Mouse (Mus musculus) right cerebral cortex, postnatal 14 days (tissue): Measurements from ENCODE around the gene Nup188.

ENCODE experiments used
- DNase-seq: peaks from one replicate; pipeline ENCODE4 v3.0.0; 2022

The Nup188 gene

GRCm38 (mm10) chr2:30287027-30287373 lies 803 bp downstream of the Nup188 start:
- DNase-seq = no peak

- DNase-seq = no peak
These were observed 13.3 kb downstream of the Nup188 start for GRCm38 (mm10) chr2:30299525-30299924.

GRCm38 (mm10) chr2:30299966-30300365 lies 13.8 kb downstream of the Nup188 start:
- DNase-seq = no peak

GRCm38 (mm10) chr2:30306087-30306486 lies 19.9 kb downstream of the Nup188 start:
- DNase-seq = no peak

- no peak for DNase-seq
These were observed 23.2 kb downstream of the Nup188 start for GRCm38 (mm10) chr2:30309351-30309750.

- DNase-seq = no peak
These were observed 25.3 kb downstream of the Nup188 start for GRCm38 (mm10) chr2:30311481-30311880.

DNA sequence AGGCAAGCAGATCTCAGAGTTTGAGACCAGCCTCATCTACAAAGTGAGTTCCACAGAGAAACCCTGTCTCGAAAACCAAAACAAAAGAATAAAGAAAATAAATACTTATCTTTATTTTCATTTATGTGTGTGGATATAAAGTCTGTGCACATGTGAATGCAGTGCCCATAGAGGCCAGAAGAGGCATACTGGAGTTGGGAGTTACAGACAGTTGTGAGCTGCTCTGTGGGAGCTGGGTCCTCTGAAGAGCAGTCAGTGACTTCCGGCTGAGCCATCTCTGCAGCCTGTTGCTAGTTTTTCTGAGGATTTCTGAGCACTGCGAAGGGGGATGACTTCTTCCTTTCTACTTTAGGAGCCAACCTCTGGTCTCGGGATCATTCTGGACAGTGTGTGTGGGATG lies 29.9 kb downstream of the Nup188 start:
- DNase-seq = no peak

DNA sequence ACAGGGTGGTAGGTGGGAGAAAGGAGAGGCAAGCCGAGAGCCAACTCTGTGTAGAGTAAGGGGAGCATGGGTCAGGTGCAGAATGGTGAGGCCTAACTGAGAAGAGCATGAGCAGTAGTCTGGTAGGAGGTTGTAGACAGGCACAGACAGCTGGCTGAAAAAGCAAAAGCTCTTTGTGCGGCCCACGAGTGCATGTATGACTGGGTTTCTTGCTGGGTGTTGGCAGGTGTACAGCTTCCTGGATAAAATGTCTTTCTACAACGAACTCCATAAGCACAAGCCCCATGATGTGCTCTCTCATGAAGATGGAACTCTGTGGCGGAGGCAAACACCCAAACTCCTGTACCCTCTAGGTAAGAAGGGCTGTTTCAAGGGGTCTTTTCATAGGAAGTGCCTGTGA lies 30.8 kb downstream of the Nup188 start:
- DNase-seq = no peak

DNA sequence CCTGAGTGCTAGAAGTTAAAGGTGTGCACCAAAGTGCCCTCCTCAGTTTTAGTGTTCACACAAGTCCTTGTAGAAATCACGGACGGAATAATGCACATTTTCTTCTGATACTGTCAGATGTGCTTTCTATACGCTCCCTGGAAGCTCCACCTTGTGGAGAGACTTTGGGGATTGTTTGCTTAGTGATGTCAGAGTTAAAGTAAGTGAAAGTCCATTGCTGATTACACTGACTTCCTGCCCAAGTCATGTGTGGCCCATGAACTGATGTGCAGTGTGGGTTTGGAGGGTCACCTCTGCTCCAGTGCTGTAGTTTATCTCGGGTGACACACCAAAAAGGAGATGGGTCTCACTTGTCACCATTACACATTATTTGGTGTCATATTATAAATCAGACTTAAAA lies 33.1 kb downstream of the Nup188 start:
- DNase-seq = no peak

DNA sequence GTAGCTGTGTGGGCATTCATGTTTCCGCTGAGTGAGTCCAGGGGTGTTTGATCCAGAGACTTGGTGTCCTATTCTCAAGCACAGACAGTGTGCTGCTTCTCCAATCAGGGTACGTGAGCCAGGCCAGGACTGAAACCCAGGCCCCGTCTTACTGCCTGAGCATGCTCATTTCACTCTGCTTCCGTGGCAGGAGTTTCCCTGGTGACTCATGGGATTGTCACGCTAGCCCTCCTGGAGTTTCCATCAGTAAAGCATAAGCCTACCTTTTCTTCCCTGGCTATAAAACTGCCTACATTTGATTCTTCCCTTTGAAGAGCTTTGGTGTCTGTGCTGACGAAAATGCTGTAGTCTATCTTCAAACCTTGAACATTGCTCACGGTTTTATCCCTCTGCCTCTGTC lies 36.9 kb downstream of the Nup188 start:
- no peak for DNase-seq

DNA sequence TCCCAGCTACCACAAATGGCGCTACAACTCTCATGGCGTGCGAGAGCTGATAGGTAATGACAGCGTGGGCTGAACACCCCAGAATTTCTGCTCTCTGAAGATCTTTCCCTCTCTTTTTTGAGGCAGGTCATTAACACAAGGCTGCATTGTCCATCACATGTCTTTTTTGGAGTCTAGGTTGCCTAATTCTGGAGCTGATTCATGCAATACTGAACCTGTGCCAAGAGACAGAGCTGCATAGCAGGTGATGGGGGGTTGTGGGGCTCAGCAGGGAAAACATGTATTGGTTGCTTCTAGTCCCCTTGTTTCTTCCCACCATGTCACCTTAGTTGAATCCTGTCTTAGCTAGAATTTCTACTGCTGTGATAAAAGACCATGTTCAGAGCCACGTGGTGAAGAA lies 39.1 kb downstream of the Nup188 start:
- no peak for DNase-seq

GRCm38 (mm10) chr2:30327276-30327675 lies 41.1 kb downstream of the Nup188 start:
- no peak for DNase-seq

GRCm38 (mm10) chr2:30328791-30329190 lies 42.6 kb downstream of the Nup188 start:
- no peak for DNase-seq

GRCm38 (mm10) chr2:30335324-30335723 lies 49.1 kb downstream of the Nup188 start:
- DNase-seq = no peak

GRCm38 (mm10) chr2:30336174-30336915 lies 50.1 kb downstream of the Nup188 start:
- no peak for DNase-seq

GRCm38 (mm10) chr2:30337179-30337578 lies 51.0 kb downstream of the Nup188 start:
- no peak for DNase-seq

DNA sequence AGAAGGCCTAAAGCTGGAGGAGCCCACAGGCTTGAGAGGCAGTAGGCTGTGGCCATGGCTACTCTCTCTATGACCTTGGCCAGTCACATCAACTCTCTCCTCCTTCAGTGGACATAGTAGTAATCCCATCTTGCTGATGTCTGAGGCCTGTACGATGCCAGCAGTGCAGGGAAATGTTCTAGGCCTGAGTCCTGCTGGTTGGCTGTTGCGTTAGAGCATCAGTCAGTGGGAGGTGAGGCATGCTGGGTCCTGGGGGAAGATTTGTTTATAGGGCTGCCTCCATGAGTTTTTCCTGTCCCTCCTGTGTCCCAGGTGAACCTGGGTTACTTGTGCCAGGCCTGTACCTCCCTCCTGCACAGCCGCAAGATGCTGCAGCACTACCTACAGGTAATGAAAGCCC lies 55.9 kb downstream of the Nup188 start:
- no peak for DNase-seq

GRCm38 (mm10) chr2:30342544-30342943 lies 56.3 kb downstream of the Nup188 start:
- no peak for DNase-seq

DNA sequence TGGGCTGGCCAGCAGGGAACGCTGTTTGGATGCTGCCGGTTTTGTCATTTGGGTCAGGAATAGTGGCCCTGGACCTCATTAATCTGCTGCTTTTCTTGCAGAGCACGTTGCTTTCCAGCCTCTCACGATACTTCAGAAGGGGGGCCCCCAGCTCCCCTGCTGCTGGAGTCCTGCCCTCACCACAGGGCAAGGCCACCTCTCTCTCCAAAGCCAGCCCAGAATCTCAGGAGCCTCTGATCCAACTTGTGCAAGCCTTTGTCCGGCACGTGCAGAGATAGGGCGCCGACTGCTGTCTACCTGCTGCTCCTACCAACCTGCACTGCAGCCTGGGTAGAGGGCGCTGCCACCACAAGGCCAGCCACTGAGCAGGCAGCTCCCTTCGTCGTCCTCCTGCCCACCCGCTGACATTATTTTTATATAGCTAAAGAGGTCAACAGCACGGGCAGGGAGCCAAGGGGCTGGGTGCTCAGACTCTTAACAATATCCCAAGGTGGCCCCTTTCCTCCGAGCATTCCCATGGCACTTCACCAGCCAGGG lies 57.5 kb downstream of the Nup188 start:
- DNase-seq = peak; percentile 59

DNA sequence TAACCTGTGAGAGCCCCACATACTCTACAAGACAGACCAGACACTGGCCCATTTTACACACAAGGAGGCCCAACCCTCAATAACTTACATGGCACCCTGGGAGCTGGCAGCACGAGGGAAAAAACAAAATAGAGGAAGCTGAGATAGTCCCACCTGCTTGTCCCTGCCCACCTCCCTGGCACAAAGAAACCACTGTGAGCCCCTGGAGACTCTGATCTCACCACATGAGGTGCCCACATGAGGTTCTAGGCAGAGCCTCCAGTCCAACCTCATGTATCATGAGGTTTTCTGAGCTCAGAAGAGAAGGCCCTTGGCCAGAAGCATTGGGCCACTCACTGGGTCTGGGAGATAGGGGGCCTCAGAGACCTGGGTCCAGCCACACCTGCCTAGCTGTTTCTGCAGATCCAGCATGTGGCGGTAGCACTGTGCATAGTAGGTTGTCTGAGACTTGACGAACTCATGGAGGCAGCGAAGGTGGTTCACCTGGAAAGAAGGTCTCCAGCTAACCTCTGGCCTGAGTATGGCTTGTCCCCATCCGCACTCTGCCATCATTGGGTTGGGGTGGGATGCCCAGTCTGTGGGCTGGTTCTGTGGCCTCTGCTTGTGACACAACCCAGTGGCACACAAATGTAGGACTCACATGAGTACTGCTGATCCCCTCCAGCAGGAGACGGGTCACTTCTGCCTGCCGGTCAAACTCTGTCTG lies 59.9 kb downstream of the Nup188 start:
- DNase-seq = no peak

- DNase-seq = no peak
These were observed 63.0 kb downstream of the Nup188 start for GRCm38 (mm10) chr2:30349196-30349595.

- no peak for DNase-seq
These were observed 65.0 kb downstream of the Nup188 start for GRCm38 (mm10) chr2:30351149-30351548.

GRCm38 (mm10) chr2:30355861-30356260 lies 69.7 kb downstream of the Nup188 start:
- no peak for DNase-seq

- DNase-seq = no peak
These were observed 70.1 kb downstream of the Nup188 start for GRCm38 (mm10) chr2:30356266-30356665.
